Mouse (Mus musculus) heart, postnatal 0 days (tissue): ENCODE data around the gene Zbtb1.

Experiments used
- CTCF ChIP-seq: IDR thresholded peaks from 2 replicates; pipeline ENCODE4 v1.5.1; 2016; ENCODE audit warnings: antibody characterized with exemption, control low read depth, low read depth
- EP300 ChIP-seq: IDR thresholded peaks from 2 replicates; pipeline ENCODE4 v1.6.1; 2016; ENCODE audit warnings: antibody characterized with exemption, low read depth

DNA sequence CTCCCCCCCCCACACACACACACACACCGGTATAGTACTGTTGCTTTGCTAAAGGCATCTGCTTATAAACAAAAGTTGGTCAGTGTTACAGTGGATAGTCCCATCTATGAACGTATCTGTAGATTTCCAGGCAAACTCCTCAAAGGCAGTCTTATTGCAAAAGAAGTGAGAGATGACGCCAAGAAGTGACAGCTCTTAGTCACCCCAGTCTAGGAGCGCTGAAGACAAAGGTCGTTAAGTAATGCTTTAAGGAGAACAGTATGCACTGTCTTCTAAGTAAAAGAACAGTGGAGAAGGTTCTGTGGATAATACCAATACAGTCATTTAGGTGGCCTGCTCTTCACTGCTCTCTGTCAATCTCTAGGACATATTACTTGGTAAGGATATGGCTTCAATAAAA lies 22.9 kb downstream of the Zbtb1 start:
- no peak for TF ChIP-seq CTCF
- no peak for TF ChIP-seq EP300
